Mouse (Mus musculus) brain, embryonic 14.5 days (tissue): ENCODE results near the gene Astn2.

Experiments used
- CTCF ChIP-seq: fragments of 200-500 bp; IDR thresholded peaks from 2 replicates; pipeline ENCODE4 v1.5.1; 2012; ENCODE audit warnings: inconsistent platforms, mild to moderate bottlenecking, moderate library complexity, borderline replicate concordance; ENCODE audit not compliant: insufficient read depth, insufficient read length; ENCODE audit errors: extremely low read depth
- POLR2A ChIP-seq: fragments of 200-500 bp; IDR thresholded peaks from 2 replicates; pipeline ENCODE4 v1.6.1; 2012; ENCODE audit warnings: mild to moderate bottlenecking, inconsistent platforms, borderline replicate concordance; ENCODE audit not compliant: poor library complexity, insufficient read depth, insufficient read length, severe bottlenecking; ENCODE audit errors: extremely low read depth

GRCm38 (mm10) chr4:66393294-66393693, 11.1 kb downstream of the Astn2 start:
- TF ChIP-seq CTCF (no peak), POLR2A (no peak)
